23 mouse cellular contexts compared by ENCODE assay signal in genomic region chr7:125340326-125340905, GRCm38 (mm10).
DNase-seq lines count a peak whose midpoint lies in the region; ATAC-seq and TF ChIP-seq lines count a peak whose summit lies in the region.
"Had no signal": no experiment of that assay in that cellular context is flagged by ENCODE, and none has a peak within 500 bp of the region (broad histone marks: within the 10 kb centered on the region; RNA-seq: fewer than 3 reads in every experiment).

No protein-coding gene starts in this region.

- no peak overlapping the region for H3K9ac ChIP-seq in midbrain, embryonic 11.5 days (ENCODE audit: low read length)
- no peak overlapping the region for H3K9ac ChIP-seq in hindbrain, postnatal 0 days (replicated peaks; ENCODE audit: low read length)
- peak overlapping the region; percentile 14; the same call in 1 of the 2 replicates for H3K9ac ChIP-seq in midbrain, embryonic 16.5 days (ENCODE audit: low read depth, low read length)
- H3K9ac ChIP-seq: embryonic facial prominence, embryonic 13.5 days; forebrain, embryonic 15.5 days; kidney, embryonic 15.5 days; limb, embryonic 13.5 days; liver, embryonic 13.5 days had no signal

- no peaks in the 10 kb centered on the region for H3K36me3 ChIP-seq in midbrain, embryonic 11.5 days (ENCODE audit: control insufficient read depth, insufficient read depth, low read length)
- no peaks in the 10 kb centered on the region for H3K36me3 ChIP-seq in midbrain, embryonic 10.5 days
- no peaks in the 10 kb centered on the region for H3K36me3 ChIP-seq in hindbrain, postnatal 0 days (ENCODE audit: insufficient read depth, low read length)
- no peaks in the 10 kb centered on the region for H3K36me3 ChIP-seq in midbrain, embryonic 16.5 days (ENCODE audit: control insufficient read depth, insufficient read depth, low read length)
- H3K36me3 ChIP-seq: embryonic facial prominence, embryonic 13.5 days; forebrain, embryonic 15.5 days; heart, embryonic 10.5 days; kidney, embryonic 15.5 days; limb, embryonic 13.5 days; liver, embryonic 13.5 days had no signal

- no peak for DNase-seq in midbrain, embryonic 11.5 days (ENCODE audit: low spot score, missing footprints)
- no peak for DNase-seq in midbrain, embryonic 10.5 days (ENCODE audit: low spot score)
- DNase-seq in hindbrain, postnatal 0 days (ENCODE audit: low spot score): peak; percentile 27
- DNase-seq in retina, embryonic 14.5 days (ENCODE audit: low spot score): peak; percentile 25
- no peak for DNase-seq in kidney, adult 18-20 months
- DNase-seq in cerebellum, adult 9-10 months: no peak
- no peak for DNase-seq in thymus, postnatal 10 days (ENCODE audit: low spot score in 2 of 2)
- DNase-seq: adrenal gland, postnatal 36 days; cerebellum, adult 11 months; cerebellum, postnatal 10 days; kidney, postnatal 36 days; liver, embryonic 13.5 days; lung, adult 2 months; thymus, adult 18-20 months had no signal

- no peak overlapping the region for H3K4me2 ChIP-seq in midbrain, embryonic 11.5 days
- H3K4me2 ChIP-seq in hindbrain, postnatal 0 days (ENCODE audit: low read depth, low read length): peak overlapping the region; percentile 11; the same call in 1 of the 2 replicates
- peak overlapping the region; percentile 26; the same call in 1 of the 2 replicates for H3K4me2 ChIP-seq in midbrain, embryonic 16.5 days (ENCODE audit: low read length)
- H3K4me2 ChIP-seq: embryonic facial prominence, embryonic 13.5 days; forebrain, embryonic 15.5 days; kidney, embryonic 15.5 days; limb, embryonic 13.5 days; liver, embryonic 13.5 days had no signal

- no peaks in the 10 kb centered on the region for H3K4me1 ChIP-seq in midbrain, embryonic 11.5 days (ENCODE audit: control insufficient read depth, insufficient read depth, low read length)
- no peaks in the 10 kb centered on the region for H3K4me1 ChIP-seq in midbrain, embryonic 10.5 days
- no peaks in the 10 kb centered on the region for H3K4me1 ChIP-seq in hindbrain, postnatal 0 days (ENCODE audit: insufficient read depth, low read length)
- H3K4me1 ChIP-seq in midbrain, embryonic 16.5 days (ENCODE audit: control insufficient read depth, insufficient read depth, low read length): peaks cover 10% of the 10 kb centered on the region; the same call in 1 of the 2 replicates
- H3K4me1 ChIP-seq: heart, embryonic 10.5 days; kidney, embryonic 15.5 days; liver, embryonic 13.5 days had no signal

- ATAC-seq in midbrain, embryonic 11.5 days (ENCODE audit: low FRiP score): peak; percentile 38; the same call in 1 of the 2 replicates
- no peak for ATAC-seq in hindbrain, postnatal 0 days
- peak; percentile 56; the same call in 1 of the 2 replicates for ATAC-seq in midbrain, embryonic 16.5 days
- ATAC-seq: forebrain, embryonic 15.5 days; intestine, embryonic 16.5 days had no signal

- H3K4me3 ChIP-seq in midbrain, embryonic 11.5 days (ENCODE audit: low read depth, low read length): no peak overlapping the region
- H3K4me3 ChIP-seq in midbrain, embryonic 10.5 days: no peak overlapping the region
- no peak overlapping the region for H3K4me3 ChIP-seq in hindbrain, postnatal 0 days (ENCODE audit: low read length)
- H3K4me3 ChIP-seq in midbrain, embryonic 16.5 days (ENCODE audit: low read depth, low read length): no peak overlapping the region
- H3K4me3 ChIP-seq: embryonic facial prominence, embryonic 13.5 days; erythroblast, embryonic 14.5 days; forebrain, embryonic 15.5 days; heart, embryonic 10.5 days; kidney, embryonic 15.5 days; limb, embryonic 13.5 days; liver, embryonic 13.5 days; myocyte had no signal

- TF ChIP-seq CTCF in hindbrain, postnatal 0 days (IDR thresholded peaks at IDR 0.05; ENCODE audit: low read depth): no peak

- no peaks in the 10 kb centered on the region for H3K9me3 ChIP-seq in midbrain, embryonic 11.5 days (ENCODE audit: control insufficient read depth, low read length)
- no peaks in the 10 kb centered on the region for H3K9me3 ChIP-seq in midbrain, embryonic 10.5 days (replicated peaks)
- no peaks in the 10 kb centered on the region for H3K9me3 ChIP-seq in hindbrain, postnatal 0 days (ENCODE audit: low read length)
- no peaks in the 10 kb centered on the region for H3K9me3 ChIP-seq in midbrain, embryonic 16.5 days (replicated peaks; ENCODE audit: control insufficient read depth, low read length, poor library complexity, severe bottlenecking)
- H3K9me3 ChIP-seq: embryonic facial prominence, embryonic 13.5 days; forebrain, embryonic 15.5 days; heart, embryonic 10.5 days; kidney, embryonic 15.5 days; limb, embryonic 13.5 days; liver, embryonic 13.5 days had no signal

- no peak overlapping the region for H3K27ac ChIP-seq in midbrain, embryonic 11.5 days (ENCODE audit: low read depth, low read length)
- H3K27ac ChIP-seq in midbrain, embryonic 10.5 days (replicated peaks): no peak overlapping the region
- H3K27ac ChIP-seq in hindbrain, postnatal 0 days: no peak overlapping the region
- peak overlapping the region; percentile 31 for H3K27ac ChIP-seq in midbrain, embryonic 16.5 days (ENCODE audit: low read length)
- H3K27ac ChIP-seq: embryonic facial prominence, embryonic 13.5 days; forebrain, embryonic 15.5 days; heart, embryonic 10.5 days; kidney, embryonic 15.5 days; limb, embryonic 13.5 days; liver, embryonic 13.5 days had no signal

- 77% methylated on average over 14 of the region's 14 CpGs for WGBS in midbrain, embryonic 11.5 days
- WGBS in midbrain, embryonic 10.5 days: 88% methylated on average over 14 of the region's 14 CpGs
- WGBS in hindbrain, postnatal 0 days: 40% methylated on average over 14 of the region's 14 CpGs
- 52% methylated on average over 14 of the region's 14 CpGs for WGBS in midbrain, embryonic 16.5 days

- no peaks in the 10 kb centered on the region for H3K27me3 ChIP-seq in midbrain, embryonic 11.5 days (ENCODE audit: control insufficient read depth, insufficient read depth, low read length)
- no peaks in the 10 kb centered on the region for H3K27me3 ChIP-seq in midbrain, embryonic 10.5 days (ENCODE audit: low read depth, poor library complexity, severe bottlenecking)
- peaks cover 33% of the 10 kb centered on the region for H3K27me3 ChIP-seq in hindbrain, postnatal 0 days (ENCODE audit: insufficient read depth, low read length)
- H3K27me3 ChIP-seq in midbrain, embryonic 16.5 days (ENCODE audit: control insufficient read depth, insufficient read depth, low read depth, low read length): no peaks in the 10 kb centered on the region
- H3K27me3 ChIP-seq: embryonic facial prominence, embryonic 13.5 days; forebrain, embryonic 15.5 days; kidney, embryonic 15.5 days; limb, embryonic 13.5 days; liver, embryonic 13.5 days had no signal

Comparison
In these comparisons a context has a peak if more than half of its experiments do, and no peak if none do; other contexts are left out.
1. DNase-seq: peak in hindbrain, postnatal 0 days (single experiment) and retina, embryonic 14.5 days (single experiment); none in midbrain, embryonic 11.5 days (single experiment), midbrain, embryonic 10.5 days (single experiment), kidney, adult 18-20 months (single experiment), cerebellum, adult 9-10 months (single experiment) and thymus, postnatal 10 days (0 of 2).